Mouse (Mus musculus) kidney, adult 10 weeks (tissue): ENCODE measurements around the gene Fam187b. TPM values are rescaled to one million over a fixed set of nuclear protein-coding genes. Genes with fewer than 3 reads are reported as not detected.

Experiments used
- polyA plus RNA-seq: library from polyadenylated mRNA; stranded (reverse); fragments of 350-450 nt; fragmentation: Illumina TruSeq; extraction: RNeasy Lipid Tissue Mini Kit (QIAGEN cat#74804); gene quantifications from one replicate; pipeline ENCODE4 v1.2.3, GENCODE M21; 2014; ENCODE audit warnings: low read depth, low replicate concordance

Gene Fam187b
- 3.2 TPM for polyA plus RNA-seq

GRCm38 (mm10) chr7:30973501-30974289 is at the start of gene Fam187b:
TSS of gene Fam187b (plus strand) at chr7:30973790.

GRCm38 (mm10) chr7:30924581-30924980 is 49.0 kb upstream of the Fam187b start, which contains the start of gene Hamp2:
TSS of gene Hamp2 (minus strand) at chr7:30924681.

DNA sequence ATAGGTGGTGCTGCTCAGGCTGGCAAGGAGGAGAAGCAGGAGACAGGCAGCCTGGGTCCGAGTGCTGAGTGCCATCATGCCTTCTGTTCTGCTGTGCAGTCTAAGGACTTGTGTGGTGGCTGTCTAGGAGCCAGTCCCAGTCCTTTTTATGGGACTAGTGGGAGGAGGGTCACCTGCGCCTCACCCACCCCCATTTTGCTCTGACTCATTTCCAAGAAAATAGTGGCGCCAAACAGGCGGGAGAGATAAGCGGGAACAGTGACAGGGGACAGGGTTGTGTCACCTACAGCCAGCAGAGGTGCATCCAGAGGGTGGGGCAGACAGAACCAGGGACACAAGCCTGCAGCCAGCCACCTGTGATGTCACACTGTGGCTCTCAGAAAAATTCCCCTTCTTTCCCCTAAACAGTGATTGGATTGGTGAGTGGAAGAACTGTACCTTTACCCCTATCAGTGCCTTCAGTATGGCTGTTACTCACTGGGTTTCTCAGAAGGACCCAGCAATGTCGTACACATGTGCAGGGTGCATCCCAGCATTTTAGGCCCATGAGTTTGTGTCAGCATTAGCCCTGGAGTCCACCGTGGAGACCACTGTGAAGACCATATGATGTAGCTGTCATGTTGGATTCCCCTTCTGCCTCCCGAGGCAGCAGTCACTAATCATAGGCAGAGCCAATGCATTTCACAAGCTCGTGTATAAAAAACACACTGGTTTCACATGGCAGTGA is 29.5 kb upstream of the Fam187b start, which contains the start of gene Hamp:
Gene Hamp (minus strand): TSS at position 124 of the 727 bp plus-strand sequence.

DNA sequence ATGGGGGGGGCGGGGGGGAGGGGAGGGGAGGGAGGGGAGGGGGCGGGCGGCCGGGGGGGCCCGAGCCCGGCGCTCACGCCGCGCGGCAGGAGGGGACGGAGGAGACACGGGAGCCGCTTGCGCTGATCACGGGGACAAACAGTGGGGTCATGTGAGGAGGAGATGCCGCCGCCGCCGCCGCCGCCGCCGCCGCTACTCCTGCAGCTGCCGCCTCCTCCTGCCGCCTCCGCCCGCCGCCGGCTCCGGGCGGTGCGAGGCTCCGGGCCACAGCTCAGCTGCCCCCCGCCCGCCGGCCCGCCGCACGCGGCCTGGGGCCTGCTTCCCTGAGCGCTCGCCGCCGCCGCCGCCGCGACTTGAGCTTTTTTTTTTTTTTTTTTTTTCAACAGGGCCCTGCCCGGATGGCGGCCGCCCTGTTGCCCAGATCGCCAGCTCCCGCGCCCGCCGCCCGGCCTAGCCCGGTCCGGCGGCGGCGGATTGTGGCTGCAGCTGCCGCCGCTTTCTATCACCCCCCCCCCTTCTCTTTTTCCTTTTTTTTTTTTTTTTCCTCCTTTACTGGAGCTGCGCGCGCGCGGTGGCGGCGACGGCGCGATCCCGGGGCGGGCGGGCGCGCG is 16.7 kb upstream of the Fam187b start, which contains the start of gene Usf2:
Gene Usf2 (minus strand): TSS at position 48 of the 611 bp plus-strand sequence.

DNA sequence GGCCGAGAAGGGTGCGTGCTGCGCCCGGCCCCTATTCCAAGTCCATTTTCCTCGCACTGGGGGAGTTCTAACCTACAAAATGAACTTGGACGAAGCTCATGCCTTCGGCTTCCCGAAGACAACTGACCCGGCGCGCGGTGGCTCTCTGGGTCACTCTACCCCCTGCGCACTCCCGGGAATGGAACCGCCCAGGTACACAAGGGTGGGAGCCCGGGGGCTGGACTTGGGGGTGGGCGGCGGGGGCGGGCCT is 414 bp upstream of the Fam187b start, which contains the start of gene Lsr:
Gene Lsr (minus strand): TSS at position 214 of the 250 bp plus-strand sequence.

Other genes with a start within 250 kb of the Fam187b start
- gene Tmem147, start 244.2 kb upstream of the Fam187b start, polyA plus RNA-seq: 25.1 TPM
- gene Gapdhs, start 230.1 kb upstream of the Fam187b start, polyA plus RNA-seq: not detected
- 0.24 TPM for gene Sbsn, start 222.3 kb upstream of the Fam187b start, polyA plus RNA-seq
- not detected for gene Dmkn, start 210.0 kb upstream of the Fam187b start, polyA plus RNA-seq
- not detected for gene Krtdap, start 185.9 kb upstream of the Fam187b start, polyA plus RNA-seq
- gene Ffar2, start 150.0 kb upstream of the Fam187b start, polyA plus RNA-seq: not detected
- not detected for gene Ffar3, start 117.6 kb upstream of the Fam187b start, polyA plus RNA-seq
- gene Ffar1, start 112.2 kb upstream of the Fam187b start, polyA plus RNA-seq: not detected
- gene Cd22, start 93.4 kb upstream of the Fam187b start, polyA plus RNA-seq: not detected
- not detected for gene Mag, start 58.9 kb upstream of the Fam187b start, polyA plus RNA-seq
- gene Hamp2, start 49.1 kb upstream of the Fam187b start, polyA plus RNA-seq: not detected
- not detected for gene Hamp, start 29.8 kb upstream of the Fam187b start, polyA plus RNA-seq
- gene Usf2, start 17.0 kb upstream of the Fam187b start, polyA plus RNA-seq: 37.8 TPM
- 1.5 TPM for gene Lsr, start 326 bp upstream of the Fam187b start, polyA plus RNA-seq
- gene Fxyd5, start 68.7 kb downstream of the Fam187b start, polyA plus RNA-seq: 3.3 TPM
- not detected for gene Fxyd7, start 77.7 kb downstream of the Fam187b start, polyA plus RNA-seq
- not detected for gene Fxyd1, start 83.4 kb downstream of the Fam187b start, polyA plus RNA-seq
- 0.12 TPM for gene Lgi4, start 85.6 kb downstream of the Fam187b start, polyA plus RNA-seq
- not detected for gene Fxyd3, start 102.9 kb downstream of the Fam187b start, polyA plus RNA-seq
- gene Hpn, start 141.5 kb downstream of the Fam187b start, polyA plus RNA-seq: 7.6 TPM
- 1.9 TPM for gene Scn1b, start 153.2 kb downstream of the Fam187b start, polyA plus RNA-seq
- gene Gramd1a, start 182.1 kb downstream of the Fam187b start, polyA plus RNA-seq: 3.3 TPM